Mouse (Mus musculus): ENCODE measurements around the gene H6pd.

DNA sequence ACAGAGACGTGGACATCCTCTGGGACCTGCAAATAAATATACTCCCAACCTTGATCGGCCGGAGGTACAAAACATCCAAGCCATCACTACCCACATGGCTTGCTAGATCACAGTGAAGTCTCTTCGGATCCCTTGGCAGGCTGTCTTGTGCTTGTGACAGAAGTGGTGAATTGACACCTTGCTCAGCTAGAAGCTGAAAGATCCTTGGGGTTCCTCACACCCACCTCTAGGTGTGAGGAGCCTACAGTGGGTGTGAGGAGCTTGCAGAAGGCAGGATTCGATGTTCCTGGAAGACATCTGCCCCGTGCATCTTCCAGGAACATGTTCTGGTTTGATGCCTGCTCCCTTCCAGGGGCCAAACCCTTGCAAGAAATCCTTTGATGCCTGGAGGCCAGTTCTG lies 31.6 kb downstream of the H6pd start:
- TF ChIP-seq GABPA (IDR thresholded peaks at IDR 0.05; ENCODE audit: insufficient replicate concordance, low read depth, low read length) (no peak), CTCF (conservative IDR thresholded peaks at IDR 0.05 in 1 of 2, IDR thresholded peaks at IDR 0.05 in 1 of 2; ENCODE audit: low read depth in 2 of 2, low read length in 2 of 2) (no peak), MYC (IDR thresholded peaks at IDR 0.05; ENCODE audit: low read depth, low read length) (no peak), POLR2A (IDR thresholded peaks at IDR 0.05; ENCODE audit: low read depth, low read length) (no peak), ZC3H11A (IDR thresholded peaks at IDR 0.05; ENCODE audit: low read depth, low read length) (no peak), ETS1 (conservative IDR thresholded peaks at IDR 0.05; ENCODE audit: low read depth, low read length) (no peak), ZMIZ1 (IDR thresholded peaks at IDR 0.05; ENCODE audit: low read depth, low read length) (no peak), KAT2A (IDR thresholded peaks at IDR 0.05; ENCODE audit: insufficient replicate concordance, low read length) (no peak), USF1 (IDR thresholded peaks at IDR 0.05; ENCODE audit: low read depth, low read length) (no peak)

All from CH12.LX (cell line).